Mouse (Mus musculus): ENCODE measurements at regions not wholly inside any gene's neighbourhood (a gene's known extent, or its start where the extent isn't known, plus 50 kb on each side); places are given as distances from the start of the nearest gene placed in this dataset.

- peaks cover 14% of the 10 kb centered on the region for H3K4me1 ChIP-seq (replicated peaks)
- no peak overlapping the region for H3K4me3 ChIP-seq
- no peak overlapping the region for H3K4me2 ChIP-seq
- no peak overlapping the region for H3K27ac ChIP-seq (replicated peaks)
- no peaks in the 10 kb centered on the region; the same call in 1 of the 2 replicates for H3K27me3 ChIP-seq
- ATAC-seq (ENCODE audit: low read depth) = no peak
- no peaks in the 10 kb centered on the region for H3K36me3 ChIP-seq
- WGBS = 91% methylated on average over 6 of the region's 6 CpGs
- H3K9ac ChIP-seq = no peak overlapping the region
- no peaks in the 10 kb centered on the region for H3K9me3 ChIP-seq
Observed at GRCm38 (mm10) chr12:79961076-79961475, 151.7 kb downstream of the Zfp36l1 start.

- Histone ChIP-seq H3K4me3 (no peak overlapping the region), H3K27me3 (no peaks in the 10 kb centered on the region; the same call in 1 of the 2 replicates), H3K9me3 (no peaks in the 10 kb centered on the region), H3K9ac (no peak overlapping the region), H3K4me2 (no peak overlapping the region), H3K4me1 (replicated peaks) (peaks cover 8% of the 10 kb centered on the region), H3K27ac (replicated peaks) (no peak overlapping the region), H3K36me3 (no peaks in the 10 kb centered on the region)
- ATAC-seq (ENCODE audit: low read depth) = no peak
- 74% methylated on average over 4 of the region's 4 CpGs for WGBS
Observed at GRCm38 (mm10) chr12:79960446-79960845, 152.4 kb downstream of the Zfp36l1 start.

- Histone ChIP-seq H3K4me3 (no peak overlapping the region), H3K27ac (replicated peaks) (no peak overlapping the region), H3K4me1 (replicated peaks) (peaks cover under 1% of the 10 kb centered on the region; the same call in 1 of the 2 replicates), H3K36me3 (no peaks in the 10 kb centered on the region), H3K9me3 (no peaks in the 10 kb centered on the region), H3K9ac (no peak overlapping the region), H3K4me2 (no peak overlapping the region), H3K27me3 (no peaks in the 10 kb centered on the region; the same call in 1 of the 2 replicates)
- WGBS = 90% methylated on average over 14 of the region's 14 CpGs
- no peak for ATAC-seq (ENCODE audit: low read depth)
Observed at GRCm38 (mm10) chr12:79959540-79960305, 153.1 kb downstream of the Zfp36l1 start.

GRCm38 (mm10) chr12:79957211-79957610 lies 155.6 kb downstream of the Zfp36l1 start:
- H3K9ac ChIP-seq = no peak overlapping the region
- no peaks in the 10 kb centered on the region for H3K27me3 ChIP-seq
- no peak for ATAC-seq (ENCODE audit: low read depth)
- 83% methylated on average over 4 of the region's 4 CpGs for WGBS
- no peaks in the 10 kb centered on the region for H3K9me3 ChIP-seq
- H3K4me3 ChIP-seq = no peak overlapping the region
- H3K4me2 ChIP-seq = no peak overlapping the region
- no peak overlapping the region for H3K27ac ChIP-seq (replicated peaks)
- H3K36me3 ChIP-seq = no peaks in the 10 kb centered on the region
- H3K4me1 ChIP-seq (replicated peaks) = no peaks in the 10 kb centered on the region

- Histone ChIP-seq H3K4me1 (replicated peaks) (0 out of 2 replicates have a peak, but pooled peaks cover 4% of the 10 kb centered on the region), H3K9ac (no peak overlapping the region), H3K4me3 (no peak overlapping the region), H3K27me3 (no peaks in the 10 kb centered on the region), H3K4me2 (no peak overlapping the region), H3K36me3 (no peaks in the 10 kb centered on the region), H3K27ac (replicated peaks) (no peak overlapping the region), H3K9me3 (no peaks in the 10 kb centered on the region)
- WGBS = 85% methylated on average over 6 of the region's 6 CpGs
- no peak for ATAC-seq (ENCODE audit: low read depth)
Observed at GRCm38 (mm10) chr12:79956351-79956750, 156.5 kb downstream of the Zfp36l1 start.

GRCm38 (mm10) chr12:79955501-79955900 lies 157.3 kb downstream of the Zfp36l1 start:
- Histone ChIP-seq H3K9me3 (no peaks in the 10 kb centered on the region), H3K4me2 (no peak overlapping the region), H3K27ac (replicated peaks) (no peak overlapping the region), H3K9ac (no peak overlapping the region), H3K4me1 (replicated peaks) (0 out of 2 replicates have a peak, but pooled peaks cover 4% of the 10 kb centered on the region), H3K4me3 (no peak overlapping the region), H3K27me3 (no peaks in the 10 kb centered on the region), H3K36me3 (no peaks in the 10 kb centered on the region)
- no peak for ATAC-seq (ENCODE audit: low read depth)
- WGBS = 95% methylated on average over 2 of the region's 2 CpGs

GRCm38 (mm10) chr12:79950579-79951112 lies 162.2 kb downstream of the Zfp36l1 start:
- no peak overlapping the region for H3K9ac ChIP-seq
- H3K4me3 ChIP-seq = no peak overlapping the region
- WGBS = 74% methylated on average over 7 of the region's 7 CpGs
- ATAC-seq (ENCODE audit: low read depth) = no peak
- H3K4me1 ChIP-seq (replicated peaks) = peaks cover 18% of the 10 kb centered on the region
- no peak overlapping the region for H3K27ac ChIP-seq (replicated peaks)
- H3K36me3 ChIP-seq = no peaks in the 10 kb centered on the region
- H3K4me2 ChIP-seq = no peak overlapping the region
- no peaks in the 10 kb centered on the region for H3K27me3 ChIP-seq
- H3K9me3 ChIP-seq = no peaks in the 10 kb centered on the region

GRCm38 (mm10) chr12:79949101-79949824 lies 163.6 kb downstream of the Zfp36l1 start:
- Histone ChIP-seq H3K9ac (no peak overlapping the region), H3K27ac (replicated peaks) (peak overlapping the region; percentile 46), H3K36me3 (no peaks in the 10 kb centered on the region), H3K27me3 (no peaks in the 10 kb centered on the region), H3K4me2 (no peak overlapping the region), H3K4me3 (no peak overlapping the region), H3K4me1 (replicated peaks) (peaks cover 32% of the 10 kb centered on the region), H3K9me3 (no peaks in the 10 kb centered on the region)
- no peak for ATAC-seq (ENCODE audit: low read depth)
- 31% methylated on average over 14 of the region's 14 CpGs for WGBS

- H3K9ac ChIP-seq = no peak overlapping the region
- H3K36me3 ChIP-seq = no peaks in the 10 kb centered on the region
- H3K4me2 ChIP-seq = no peak overlapping the region
- H3K9me3 ChIP-seq = no peaks in the 10 kb centered on the region
- no peaks in the 10 kb centered on the region for H3K27me3 ChIP-seq
- no peak overlapping the region for H3K4me3 ChIP-seq
- peaks cover 37% of the 10 kb centered on the region for H3K4me1 ChIP-seq (replicated peaks)
- H3K27ac ChIP-seq (replicated peaks) = no peak overlapping the region
- 93% methylated on average over 4 of the region's 4 CpGs for WGBS
- ATAC-seq (ENCODE audit: low read depth) = no peak
Observed at GRCm38 (mm10) chr12:79947574-79947973, 165.2 kb downstream of the Zfp36l1 start.

- no peak overlapping the region for H3K4me2 ChIP-seq
- no peaks in the 10 kb centered on the region for H3K27me3 ChIP-seq
- ATAC-seq (ENCODE audit: low read depth) = no peak
- no peak overlapping the region for H3K4me3 ChIP-seq
- H3K9ac ChIP-seq = no peak overlapping the region
- H3K27ac ChIP-seq (replicated peaks) = no peak overlapping the region
- no peaks in the 10 kb centered on the region for H3K36me3 ChIP-seq
- H3K9me3 ChIP-seq = no peaks in the 10 kb centered on the region
- 82% methylated on average over 10 of the region's 10 CpGs for WGBS
- H3K4me1 ChIP-seq (replicated peaks) = peaks cover 39% of the 10 kb centered on the region
Observed at GRCm38 (mm10) chr12:79946777-79947176, 166.0 kb downstream of the Zfp36l1 start.

GRCm38 (mm10) chr12:79945899-79946298 lies 166.9 kb downstream of the Zfp36l1 start:
- no peak overlapping the region for H3K4me3 ChIP-seq
- ATAC-seq (ENCODE audit: low read depth) = no peak
- H3K27ac ChIP-seq (replicated peaks) = peak overlapping the region; percentile 70
- no peaks in the 10 kb centered on the region for H3K36me3 ChIP-seq
- no peaks in the 10 kb centered on the region for H3K9me3 ChIP-seq
- no peak overlapping the region for H3K9ac ChIP-seq
- no peak overlapping the region for H3K4me2 ChIP-seq
- H3K4me1 ChIP-seq (replicated peaks) = peaks cover 36% of the 10 kb centered on the region
- WGBS = 93% methylated on average over 4 of the region's 4 CpGs
- no peaks in the 10 kb centered on the region for H3K27me3 ChIP-seq

All from neural tube, embryonic 13.5 days (tissue).